Mouse (Mus musculus): ENCODE results near the gene Tmem37. TPM values are rescaled to one million over a fixed set of nuclear protein-coding genes. Genes with fewer than 3 reads are reported as not detected.

Gene Tmem37
- total RNA-seq, 1 experiment from 2014 or later = 3.2 TPM

DNA sequence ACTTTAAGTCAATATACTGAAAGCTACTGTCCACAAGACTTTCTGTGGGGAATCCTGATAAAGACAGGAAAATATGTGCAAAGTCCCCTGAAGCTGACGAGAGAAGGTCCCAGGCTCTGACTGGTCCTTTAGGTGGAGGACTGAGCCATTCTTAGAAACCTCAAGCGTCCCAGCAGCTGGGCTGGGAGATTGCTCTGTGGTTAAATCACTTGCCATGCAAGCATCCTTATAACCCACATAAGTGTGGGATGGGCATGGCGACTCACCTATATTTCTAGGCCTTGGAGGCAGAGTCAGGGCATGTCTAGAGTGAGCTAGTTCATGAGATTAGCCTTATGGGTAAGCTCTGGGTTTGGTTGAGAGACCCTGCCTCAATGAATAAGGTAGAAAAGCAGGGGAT is 7.2 kb downstream of the Tmem37 start:
- no peak for ATAC-seq (replicated peaks; ENCODE audit: insufficient number of reproducible peaks, low FRiP score, low TSS enrichment, poor library complexity, severe bottlenecking)

DNA sequence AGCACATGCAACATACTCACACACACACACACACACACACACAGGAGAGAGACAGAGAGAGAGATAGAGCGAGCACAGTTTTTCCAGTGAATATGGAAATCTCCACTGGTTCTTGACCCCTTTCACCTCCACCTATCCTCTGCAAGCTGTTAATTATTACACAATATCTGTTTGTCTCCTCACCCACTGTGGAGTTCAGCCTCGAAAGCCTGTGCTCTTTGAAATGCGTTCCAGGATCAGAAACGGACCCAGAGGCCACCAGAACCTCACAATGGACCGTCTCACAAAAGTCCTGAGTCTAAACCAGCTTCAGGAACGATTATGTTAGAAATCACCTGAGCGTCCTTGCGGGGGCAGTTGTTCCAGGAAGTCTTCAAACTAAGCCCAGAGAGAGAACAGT is 7.7 kb downstream of the Tmem37 start:
- no peak for ATAC-seq (replicated peaks; ENCODE audit: insufficient number of reproducible peaks, low FRiP score, low TSS enrichment, poor library complexity, severe bottlenecking)

DNA sequence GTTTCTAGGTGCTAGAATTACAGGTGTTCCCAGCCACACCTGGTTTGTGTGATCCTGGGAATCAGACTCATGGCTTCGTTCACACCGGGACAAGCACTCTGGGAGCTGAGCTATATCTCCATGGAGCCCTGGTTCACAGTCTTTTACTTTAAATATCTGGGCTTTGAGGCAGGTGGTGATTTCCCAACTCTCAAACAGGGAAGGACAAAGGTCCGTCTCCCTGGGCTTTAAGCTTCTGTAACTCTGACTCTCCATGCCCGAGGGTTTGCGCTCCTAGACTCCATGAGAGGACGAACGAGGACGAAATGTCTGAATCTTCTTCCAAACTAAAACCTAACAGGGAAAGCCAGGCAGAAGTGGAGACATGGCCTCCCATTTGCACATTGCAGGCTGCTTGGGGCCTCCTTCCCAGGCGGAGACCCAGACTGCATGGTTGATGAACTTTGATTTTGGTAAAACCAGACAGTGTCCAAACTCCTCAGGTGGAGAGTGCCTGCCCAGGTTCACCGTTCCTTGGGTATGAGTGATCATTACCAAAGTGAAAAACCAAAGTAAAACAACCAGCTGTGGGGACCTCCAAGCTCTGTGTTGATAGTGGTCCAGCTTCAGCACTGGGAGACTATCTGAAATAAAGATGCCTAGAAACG is 9.7 kb downstream of the Tmem37 start:
- no peak for ATAC-seq (replicated peaks; ENCODE audit: insufficient number of reproducible peaks, low FRiP score, low TSS enrichment, poor library complexity, severe bottlenecking)

DNA sequence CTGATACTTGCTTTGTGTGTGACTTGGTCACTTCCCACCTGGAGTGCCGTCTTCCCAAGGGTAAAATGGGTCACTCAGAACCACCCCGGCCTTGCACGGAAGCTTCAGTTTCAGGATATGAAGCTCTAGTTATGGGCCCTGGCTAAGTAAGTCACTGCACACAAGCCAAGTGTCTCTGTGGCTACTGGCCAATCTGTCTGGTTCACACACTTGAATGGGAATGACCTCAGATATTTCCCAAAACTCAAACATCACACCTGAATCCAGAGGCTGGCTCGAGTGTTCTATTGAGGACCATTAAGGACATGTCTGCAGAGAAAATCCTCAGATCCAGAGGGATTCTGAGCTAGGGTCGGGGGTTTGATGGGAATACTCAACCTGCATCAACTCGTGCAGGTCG is 11.6 kb downstream of the Tmem37 start:
- ATAC-seq (replicated peaks; ENCODE audit: insufficient number of reproducible peaks, low FRiP score, low TSS enrichment, poor library complexity, severe bottlenecking) = no peak

DNA sequence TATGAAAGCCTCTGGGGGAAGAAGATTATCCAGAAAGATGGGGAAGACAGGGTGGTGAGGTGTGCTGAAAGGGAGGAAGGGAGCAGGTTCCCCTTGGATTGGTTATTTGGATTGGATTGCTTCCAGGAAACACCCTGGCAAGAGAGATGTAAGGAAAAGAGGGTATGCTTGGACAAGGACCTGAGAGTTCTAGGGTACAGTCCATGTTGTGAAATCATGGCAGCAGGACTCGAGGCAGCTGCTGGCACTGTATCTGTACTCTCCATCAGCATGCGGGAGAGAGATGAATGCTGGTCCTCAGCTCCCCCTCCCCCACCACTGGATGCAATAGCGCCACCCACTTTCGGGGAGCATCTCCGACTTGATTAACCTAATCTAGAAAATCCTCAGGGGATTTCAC is 13.2 kb downstream of the Tmem37 start:
- ATAC-seq (replicated peaks; ENCODE audit: insufficient number of reproducible peaks, low FRiP score, low TSS enrichment, poor library complexity, severe bottlenecking) = no peak

DNA sequence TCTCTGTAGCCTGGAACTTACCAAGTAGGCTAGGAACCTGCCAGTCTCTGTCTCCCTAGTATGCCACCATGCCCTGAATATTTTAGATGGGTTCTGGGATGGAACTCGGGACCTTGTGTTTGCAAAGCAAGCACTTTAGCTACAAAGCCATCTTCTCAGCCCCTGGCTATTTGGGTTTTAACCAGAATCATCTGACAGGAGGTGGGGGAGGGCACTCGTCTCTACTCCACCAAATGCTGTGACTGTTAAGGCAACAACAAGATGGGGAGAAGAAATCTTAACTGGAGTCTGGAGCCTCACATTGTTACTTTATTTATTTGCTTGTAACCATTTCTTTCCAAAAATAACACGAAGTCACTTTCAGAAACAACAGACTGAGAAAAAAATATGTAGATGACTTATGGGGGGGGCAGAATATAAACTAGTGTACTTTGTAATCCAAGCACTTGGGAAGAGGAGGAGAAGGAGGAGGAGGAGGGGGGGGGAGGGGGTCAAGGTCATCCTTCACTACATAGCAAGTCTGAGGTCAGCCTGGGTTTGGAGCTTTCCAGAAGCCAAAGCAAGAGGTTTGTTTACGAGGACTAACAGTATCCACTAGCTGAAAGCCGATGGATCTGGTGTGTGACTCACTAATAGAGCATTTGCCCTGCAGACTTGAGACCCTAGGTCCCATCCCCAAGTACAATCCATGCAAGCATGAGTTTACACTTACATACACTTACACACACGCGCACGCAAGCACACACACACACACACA is 16.0 kb downstream of the Tmem37 start:
- no peak for ATAC-seq (replicated peaks; ENCODE audit: insufficient number of reproducible peaks, low FRiP score, low TSS enrichment, poor library complexity, severe bottlenecking)

DNA sequence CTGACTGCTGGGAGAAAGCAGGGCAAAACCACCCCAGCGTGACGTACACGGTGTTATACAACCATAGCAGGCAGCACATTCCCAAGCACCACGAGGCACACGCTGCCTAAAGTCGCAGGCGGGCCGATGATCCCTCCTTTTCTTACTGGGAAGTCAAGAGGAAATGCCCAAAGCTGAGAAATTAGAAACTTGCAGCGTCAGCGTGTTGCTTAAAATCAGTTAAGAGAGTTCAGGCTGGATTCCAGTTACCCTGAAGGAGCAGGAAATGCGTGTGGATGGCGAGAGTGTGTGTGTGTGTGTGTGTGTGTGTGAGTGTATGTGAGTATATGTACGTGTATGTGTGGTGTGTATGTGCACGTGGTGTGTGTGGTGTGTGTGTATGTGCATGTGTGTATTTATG is 16.8 kb downstream of the Tmem37 start:
- ATAC-seq (replicated peaks; ENCODE audit: insufficient number of reproducible peaks, low FRiP score, low TSS enrichment, poor library complexity, severe bottlenecking) = no peak

DNA sequence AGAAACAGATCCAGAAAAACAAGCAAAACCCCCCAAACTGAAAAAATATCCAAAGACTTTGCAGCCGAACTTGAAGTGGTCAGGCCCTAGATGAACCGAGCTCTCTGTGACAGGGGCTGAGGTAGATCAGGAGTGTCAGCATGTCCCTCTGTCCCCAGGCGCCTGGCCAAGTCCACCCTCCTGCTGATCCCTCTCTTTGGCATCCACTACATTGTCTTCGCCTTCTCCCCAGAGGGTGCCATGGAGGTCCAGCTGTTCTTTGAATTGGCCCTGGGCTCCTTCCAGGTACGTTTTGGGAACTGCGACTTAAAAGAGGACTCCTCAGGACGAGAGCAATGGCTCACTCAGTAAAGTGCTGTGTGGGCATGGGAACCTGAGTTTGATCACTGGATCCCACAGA is 17.6 kb downstream of the Tmem37 start:
- ATAC-seq (replicated peaks; ENCODE audit: insufficient number of reproducible peaks, low FRiP score, low TSS enrichment, poor library complexity, severe bottlenecking) = no peak

DNA sequence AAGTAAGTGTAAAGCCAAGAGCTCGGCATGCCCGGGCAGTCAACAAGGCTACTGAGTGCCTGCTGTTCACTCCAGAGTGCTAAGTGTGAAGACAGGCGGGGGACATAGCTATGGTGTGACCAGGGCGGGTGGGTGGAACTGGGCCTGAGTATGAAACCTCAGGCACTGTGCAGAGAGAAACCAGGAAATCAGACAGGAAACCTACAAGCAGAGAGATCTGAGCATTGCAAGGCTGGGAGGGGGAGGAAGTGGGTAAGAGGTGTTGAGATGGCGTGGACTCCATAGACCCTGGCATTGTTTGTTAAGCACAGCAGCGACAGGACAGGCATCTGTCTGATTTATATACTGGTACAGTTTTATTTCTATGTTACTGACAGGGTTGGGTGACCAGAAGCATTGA is 18.4 kb downstream of the Tmem37 start:
- peak; percentile 82 for ATAC-seq (replicated peaks; ENCODE audit: insufficient number of reproducible peaks, low FRiP score, low TSS enrichment, poor library complexity, severe bottlenecking)

DNA sequence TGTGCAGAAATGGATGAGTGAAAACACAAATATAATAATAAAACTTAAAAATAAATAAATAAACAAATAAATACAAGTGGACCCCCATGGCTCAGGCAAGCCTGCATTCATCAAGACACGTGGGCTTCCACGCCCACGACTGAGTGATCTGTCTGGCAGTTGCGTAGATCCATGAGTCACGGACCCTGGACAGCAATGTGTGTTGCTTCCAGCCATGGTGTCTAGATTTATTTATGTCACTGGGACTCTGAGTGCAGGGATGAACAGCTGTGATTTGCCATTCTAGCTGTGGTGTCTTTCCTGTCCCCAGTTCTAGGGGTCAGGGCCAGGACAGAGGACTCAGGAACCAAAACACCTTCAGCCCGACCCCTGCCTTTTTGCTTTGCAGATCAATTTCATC is 18.9 kb downstream of the Tmem37 start:
- ATAC-seq (replicated peaks; ENCODE audit: insufficient number of reproducible peaks, low FRiP score, low TSS enrichment, poor library complexity, severe bottlenecking) = no peak

DNA sequence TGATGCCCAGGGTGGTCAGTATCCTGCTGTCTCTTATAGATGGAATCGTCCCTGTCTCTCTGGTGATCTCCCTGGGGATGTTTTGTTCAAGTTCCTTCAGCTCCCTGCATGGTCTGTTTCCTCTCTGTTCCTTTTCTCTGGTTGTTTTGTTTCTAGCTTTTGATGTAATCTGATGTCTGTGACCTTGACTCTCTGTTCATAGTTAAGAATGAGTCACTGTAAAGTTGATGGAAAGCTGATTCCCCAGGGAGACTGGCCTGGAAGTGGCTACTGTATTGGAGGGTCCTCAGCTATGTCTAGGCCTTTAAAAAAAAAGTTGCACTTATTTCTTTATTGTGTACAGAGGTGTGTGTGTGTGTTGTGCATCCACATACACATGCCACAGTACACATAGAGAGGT is 22.8 kb downstream of the Tmem37 start:
- ATAC-seq (replicated peaks; ENCODE audit: insufficient number of reproducible peaks, low FRiP score, low TSS enrichment, poor library complexity, severe bottlenecking) = no peak

DNA sequence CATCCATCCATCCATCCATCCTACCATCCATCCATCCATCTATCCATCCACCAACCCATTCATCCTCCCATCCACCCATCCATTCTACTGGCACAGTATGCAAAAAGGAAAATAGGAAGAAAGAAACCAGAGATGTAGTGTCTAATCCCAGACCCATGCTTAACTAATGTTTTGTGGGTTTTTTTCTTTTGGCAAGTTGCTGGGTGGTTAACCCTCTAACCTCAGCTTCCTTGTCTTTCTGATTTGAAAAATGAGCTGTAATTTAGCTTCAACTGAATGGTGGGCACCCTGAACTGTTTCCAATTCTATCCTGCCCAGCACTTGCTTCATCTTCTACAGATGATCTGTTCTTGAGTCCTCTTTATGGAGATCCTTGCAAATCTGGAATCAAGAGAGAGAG is 26.5 kb downstream of the Tmem37 start:
- no peak for ATAC-seq (replicated peaks; ENCODE audit: insufficient number of reproducible peaks, low FRiP score, low TSS enrichment, poor library complexity, severe bottlenecking)

DNA sequence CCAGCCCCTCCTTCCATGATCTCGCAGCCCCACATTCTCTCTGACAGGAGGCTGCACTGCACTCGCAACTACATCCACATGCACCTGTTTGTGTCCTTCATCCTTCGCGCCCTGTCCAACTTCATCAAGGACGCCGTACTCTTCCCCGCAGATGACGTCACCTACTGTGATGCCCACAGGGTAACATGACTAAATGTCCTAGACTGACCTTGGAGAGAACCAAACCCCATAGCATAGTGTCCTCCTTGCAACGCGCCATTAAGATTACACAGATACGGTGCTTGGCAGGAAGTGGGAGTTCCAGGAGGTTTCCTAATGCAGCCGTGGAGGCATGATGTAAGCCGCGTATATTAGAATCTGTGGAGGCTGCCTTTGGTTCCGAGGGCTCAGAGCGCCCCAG is 29.3 kb downstream of the Tmem37 start:
- ATAC-seq (replicated peaks; ENCODE audit: insufficient number of reproducible peaks, low FRiP score, low TSS enrichment, poor library complexity, severe bottlenecking) = no peak

DNA sequence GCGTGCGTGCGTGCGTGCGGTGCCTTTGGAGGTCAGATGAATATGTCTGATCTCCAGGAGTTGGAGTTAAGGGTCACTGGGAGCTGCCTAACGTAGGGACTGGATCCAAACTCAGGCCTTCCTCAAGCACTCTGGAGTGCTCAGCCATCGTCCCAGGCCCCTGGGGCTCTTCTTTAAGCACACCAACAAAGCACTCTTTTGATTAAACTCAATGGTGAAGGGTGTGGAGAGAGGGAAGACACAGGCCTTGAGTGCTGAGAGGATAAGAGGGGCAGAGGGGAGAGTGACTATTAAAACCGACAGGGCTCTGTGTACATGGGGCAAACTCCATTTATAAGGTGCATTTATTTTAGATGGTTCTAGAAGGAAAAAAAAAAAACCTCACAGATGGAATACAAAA is 31.5 kb downstream of the Tmem37 start:
- ATAC-seq (replicated peaks; ENCODE audit: insufficient number of reproducible peaks, low FRiP score, low TSS enrichment, poor library complexity, severe bottlenecking) = no peak

DNA sequence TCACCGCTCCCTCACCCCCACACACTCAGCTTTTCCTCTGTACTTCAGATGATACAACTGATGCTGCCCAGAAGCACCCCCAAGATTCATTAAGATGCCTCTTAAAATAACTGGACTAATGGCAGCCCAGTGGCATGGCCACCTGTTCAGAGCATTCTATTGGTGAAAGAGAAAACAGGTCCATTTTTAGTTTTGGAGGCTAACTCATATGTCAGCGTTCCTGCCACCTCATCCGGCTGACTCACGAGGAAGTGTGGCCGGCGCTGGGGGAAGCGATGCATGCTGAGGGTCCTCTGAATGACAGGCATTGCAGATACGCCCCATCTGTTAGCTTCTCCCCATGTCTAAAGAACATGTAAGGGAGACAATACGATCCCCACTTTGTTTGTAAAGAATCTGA is 35.3 kb downstream of the Tmem37 start:
- no peak for ATAC-seq (replicated peaks; ENCODE audit: insufficient number of reproducible peaks, low FRiP score, low TSS enrichment, poor library complexity, severe bottlenecking)

DNA sequence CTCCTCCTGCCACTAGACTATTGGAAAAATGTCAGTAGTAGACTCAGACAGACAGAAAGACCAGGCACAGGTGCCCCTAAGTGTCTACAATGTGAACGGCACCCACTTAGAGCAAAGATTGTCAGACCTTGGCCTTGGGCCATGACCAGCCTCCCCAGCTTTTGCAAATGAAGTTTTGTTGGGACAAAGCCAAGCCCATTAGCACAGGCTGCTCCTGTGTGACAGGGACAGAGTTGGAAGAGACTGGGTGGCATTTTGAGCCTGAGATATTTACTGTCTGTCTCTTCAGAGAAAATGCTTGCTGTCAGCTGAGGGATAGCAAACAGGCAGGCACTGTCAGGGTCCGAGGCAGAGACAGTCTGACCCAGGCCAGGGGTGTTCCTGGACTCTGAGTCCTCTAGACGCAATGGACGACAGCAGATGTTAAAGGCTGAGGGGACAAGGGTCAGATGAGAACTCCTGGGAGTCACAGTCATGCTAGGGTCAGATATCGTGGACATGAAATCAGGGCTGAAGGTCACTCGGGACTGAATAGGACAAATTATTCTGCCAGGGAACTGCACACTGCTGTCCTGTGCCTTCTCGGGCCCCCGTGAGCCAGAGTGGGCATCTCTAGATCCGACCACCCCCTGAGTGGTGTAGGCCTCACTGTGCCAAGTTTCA is 36.7 kb downstream of the Tmem37 start:
- ATAC-seq (replicated peaks; ENCODE audit: insufficient number of reproducible peaks, low FRiP score, low TSS enrichment, poor library complexity, severe bottlenecking) = no peak

DNA sequence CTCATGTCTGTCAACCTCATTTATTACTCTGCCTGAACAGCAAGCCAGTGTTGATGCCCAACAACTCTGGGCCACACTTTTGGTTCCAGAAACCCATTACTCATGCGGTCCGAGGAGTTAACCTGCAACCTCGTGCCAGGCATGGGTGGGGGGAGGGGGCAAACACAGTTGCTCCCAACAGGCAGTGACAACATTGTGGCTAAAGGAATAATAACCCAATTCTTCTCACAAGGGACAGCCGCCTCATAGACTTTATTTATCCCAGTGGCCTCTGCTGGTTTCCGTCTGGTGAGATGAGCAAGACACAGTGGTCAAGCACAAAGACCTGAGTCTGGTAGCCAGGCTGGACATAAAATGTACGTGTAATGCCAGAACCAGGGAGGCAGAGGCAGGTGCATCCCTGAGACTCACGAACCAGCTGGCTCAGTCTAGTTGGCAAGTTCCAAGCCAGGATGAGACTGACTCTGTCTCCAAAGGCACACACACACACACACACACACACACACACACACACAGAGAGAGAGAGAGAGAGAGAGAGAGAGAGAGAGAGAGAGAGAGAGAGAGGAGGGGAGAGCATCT is 38.3 kb downstream of the Tmem37 start:
- no peak for ATAC-seq (replicated peaks; ENCODE audit: insufficient number of reproducible peaks, low FRiP score, low TSS enrichment, poor library complexity, severe bottlenecking)

DNA sequence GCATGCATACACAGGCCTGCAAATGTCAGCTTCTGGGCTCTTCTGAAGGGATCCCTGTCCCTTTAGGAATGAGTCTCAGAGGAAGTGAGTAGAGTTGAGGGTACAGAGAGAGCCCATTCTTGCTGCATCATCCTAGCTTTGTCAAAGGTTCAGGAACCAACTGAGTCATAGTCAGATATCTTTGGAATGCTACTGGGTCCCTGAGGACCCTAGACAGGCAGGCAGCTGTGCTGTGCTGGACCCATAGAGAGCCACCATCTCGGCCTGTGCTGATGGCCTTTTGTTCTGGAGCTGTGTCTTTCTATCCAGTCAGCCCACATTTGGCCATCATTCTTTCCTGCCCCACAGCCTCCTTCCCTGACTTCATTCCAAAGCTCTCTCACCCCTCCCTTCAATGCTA is 39.1 kb downstream of the Tmem37 start:
- ATAC-seq (replicated peaks; ENCODE audit: insufficient number of reproducible peaks, low FRiP score, low TSS enrichment, poor library complexity, severe bottlenecking) = no peak

DNA sequence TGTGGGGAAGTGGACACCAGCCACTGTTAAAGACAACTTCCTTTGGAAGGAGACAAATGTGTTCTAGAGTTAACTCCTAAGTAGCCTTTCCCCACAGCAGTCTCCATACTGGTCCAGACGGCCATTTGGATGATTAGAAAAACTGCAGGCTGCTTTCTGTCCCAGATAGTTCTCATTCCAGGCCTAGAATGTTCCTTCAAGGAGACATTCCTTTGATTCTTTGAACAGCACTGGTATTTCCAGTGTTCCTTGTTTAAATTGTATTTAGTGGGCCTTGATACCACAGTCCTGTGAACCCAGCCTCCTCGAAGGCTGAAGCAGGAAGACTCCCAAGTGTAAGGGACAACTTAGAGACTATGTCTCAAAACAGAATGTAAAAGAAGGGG is 40.4 kb downstream of the Tmem37 start:
- no peak for ATAC-seq (replicated peaks; ENCODE audit: insufficient number of reproducible peaks, low FRiP score, low TSS enrichment, poor library complexity, severe bottlenecking)
